Mouse (Mus musculus) left cerebral cortex, postnatal 10 days (tissue): ENCODE measurements around the gene Atp1a2. TPM values are rescaled to one million over a fixed set of nuclear protein-coding genes. Genes with fewer than 3 reads are reported as not detected.

ENCODE experiments used
- DNase-seq, 2 experiments: peaks; one replicate each; pipeline ENCODE4 v3.0.0; 2021 to 2022; ENCODE audit warnings: low spot score in 2 of 2, mixed read lengths in 1 of 2; ENCODE audit errors: extremely low spot score in 1 of 2
- intact Hi-C: fragments of 180-260 bp; cut with DNase I; formaldehyde crosslinking; loops from one replicate; pipeline ENCODE4 v1.15.1; 2025
- total RNA-seq, 2 experiments: library from RNA; stranded (reverse); gene quantifications; 2 replicates each; pipeline ENCODE4 v1.2.3; 2021

The Atp1a2 gene
- total RNA-seq, 2 experiments from 2014 or later: 393 to 413 TPM

DNA sequence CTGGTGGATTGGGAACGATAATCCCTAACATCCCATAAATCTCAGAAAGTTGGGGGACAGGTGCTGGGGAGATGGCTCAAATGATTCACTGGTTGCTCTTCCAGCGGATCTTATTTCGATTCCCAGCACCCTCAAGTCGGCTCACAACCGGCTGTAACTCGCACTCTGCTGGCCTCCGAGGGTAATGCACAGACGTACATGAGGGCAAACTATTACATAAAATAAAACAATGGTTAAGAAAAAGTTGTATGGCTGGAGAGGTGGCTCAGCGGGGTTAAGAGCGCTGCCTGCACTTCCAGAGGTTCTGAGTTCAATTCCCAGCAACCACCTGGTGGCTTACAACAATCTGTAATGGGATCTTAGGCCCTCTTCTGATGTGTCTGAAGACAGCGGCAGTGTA lies 28.8 kb upstream of the Atp1a2 start:
- no peak for DNase-seq
- intact Hi-C loops: loop anchor here (5.0 kb wide), 1 partner anchor 36 kb away; no protein-coding TSS in a partner anchor

DNA sequence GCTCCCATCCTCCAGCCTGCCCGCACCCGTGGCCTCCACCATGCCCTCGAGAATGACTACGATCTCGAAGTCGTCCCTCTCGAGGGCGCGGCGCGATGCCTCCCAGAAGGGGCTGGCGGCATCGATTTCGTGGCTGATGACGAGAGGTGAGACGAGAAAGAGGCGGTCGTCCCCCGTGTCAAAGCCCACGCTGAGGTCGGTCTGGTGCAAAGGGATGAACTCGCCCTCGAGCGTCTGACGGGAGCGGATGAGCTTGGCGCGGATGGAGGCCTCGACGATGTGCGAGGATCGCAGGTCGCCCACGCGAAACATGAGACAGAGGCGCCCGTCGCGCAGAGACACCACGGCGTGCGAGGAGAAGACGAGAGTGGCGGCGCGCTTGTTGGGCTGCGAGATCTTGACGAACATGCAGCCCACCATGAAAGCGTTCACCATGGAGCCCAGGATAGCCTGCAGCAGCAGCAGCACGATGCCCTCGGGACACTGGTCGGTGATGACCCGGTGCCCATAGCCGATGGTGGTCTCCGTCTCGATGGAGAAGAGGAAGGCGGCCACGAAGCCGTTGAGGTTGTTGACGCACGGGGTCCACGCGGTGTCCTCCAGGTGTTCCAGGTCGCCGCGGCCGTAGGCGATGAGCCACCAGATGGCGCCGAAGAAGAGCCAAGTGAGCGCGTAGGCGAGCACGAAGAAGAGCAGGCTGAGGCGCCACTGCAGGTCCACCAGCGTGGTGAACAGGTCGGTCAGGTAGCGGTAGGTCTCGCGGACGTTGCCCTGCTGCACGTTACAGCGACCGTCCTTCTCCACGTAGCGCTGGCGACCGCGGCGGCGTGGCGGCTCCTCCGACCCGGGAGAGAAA lies 28.0 kb upstream of the Atp1a2 start:
- DNase-seq: peak; percentile 56 to 82
- intact Hi-C loops: loop anchor here (5.0 kb wide), 1 partner anchor 36 kb away; no protein-coding TSS in a partner anchor

DNA sequence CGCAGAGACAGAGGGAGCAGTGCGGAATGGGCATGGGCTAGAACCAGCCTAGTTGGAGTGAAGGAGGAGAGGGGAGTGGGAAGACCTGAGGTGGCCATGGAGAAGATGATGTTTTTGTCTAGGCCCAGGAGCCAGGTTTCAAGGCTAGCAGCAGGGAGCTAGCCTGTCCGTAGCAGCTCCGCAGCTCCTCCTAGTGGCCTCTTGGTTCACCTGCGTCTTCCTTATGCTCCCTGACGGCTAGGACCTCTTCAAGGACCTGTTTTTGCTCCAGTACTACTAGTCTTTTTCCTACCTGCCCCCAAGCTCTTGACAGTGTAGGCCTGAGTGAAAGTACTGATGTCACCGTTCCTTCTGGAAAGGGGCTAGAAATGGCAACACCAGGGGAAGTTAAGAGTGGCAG lies 26.9 kb upstream of the Atp1a2 start:
- intact Hi-C loops: loop anchor here (5.0 kb wide), 1 partner anchor 38 kb away; no protein-coding TSS in a partner anchor
- DNase-seq: peak; percentile 73 to 82

DNA sequence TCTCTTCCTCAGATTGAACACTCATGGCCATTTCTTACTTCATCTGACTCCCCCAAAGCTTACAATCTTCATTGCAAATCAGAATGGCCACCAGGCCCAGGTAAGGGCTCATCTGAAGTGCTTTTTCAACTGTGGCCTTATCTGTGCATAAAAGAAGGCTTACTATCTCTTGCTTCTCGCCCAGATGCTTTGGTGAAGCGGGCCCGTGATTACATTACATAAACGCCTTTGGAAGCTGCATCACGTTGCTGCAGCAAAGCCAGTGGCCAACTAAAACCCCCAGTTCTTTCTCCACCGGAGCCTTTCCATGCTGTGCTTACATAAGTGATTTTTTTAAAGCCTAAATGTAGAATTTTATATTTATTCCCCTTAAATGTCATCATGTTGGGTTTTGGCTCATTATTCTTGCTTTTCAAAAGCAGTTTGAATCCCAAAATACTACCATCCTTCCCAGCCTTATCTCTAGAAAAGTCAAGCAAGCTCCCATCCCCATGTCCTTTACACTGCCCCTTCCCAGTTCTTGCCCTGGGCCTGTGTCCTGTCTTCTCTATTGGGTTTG lies 26.0 kb upstream of the Atp1a2 start:
- DNase-seq: peak; percentile 56 to 67
- intact Hi-C loops: no loop called here

DNA sequence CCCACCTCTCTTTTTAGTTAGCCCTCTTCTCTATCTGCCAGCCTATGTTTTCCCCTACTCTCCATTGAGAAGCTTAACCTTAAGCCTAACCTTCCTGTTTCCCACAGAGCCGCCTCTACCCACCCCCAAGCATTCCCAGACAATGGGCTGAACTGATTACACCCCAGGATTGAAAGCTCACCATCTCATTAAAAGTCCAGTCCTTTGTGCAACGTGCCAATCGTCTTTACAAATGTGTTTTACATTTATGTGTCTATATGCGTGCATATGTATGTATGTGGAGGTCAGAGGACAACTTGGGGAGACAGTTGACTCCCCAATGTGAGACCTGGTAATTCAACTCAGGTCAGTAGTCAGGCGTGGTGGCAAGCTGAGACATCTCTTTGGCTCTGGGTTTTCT lies 25.4 kb upstream of the Atp1a2 start:
- DNase-seq: no peak
- intact Hi-C loops: no loop called here

DNA sequence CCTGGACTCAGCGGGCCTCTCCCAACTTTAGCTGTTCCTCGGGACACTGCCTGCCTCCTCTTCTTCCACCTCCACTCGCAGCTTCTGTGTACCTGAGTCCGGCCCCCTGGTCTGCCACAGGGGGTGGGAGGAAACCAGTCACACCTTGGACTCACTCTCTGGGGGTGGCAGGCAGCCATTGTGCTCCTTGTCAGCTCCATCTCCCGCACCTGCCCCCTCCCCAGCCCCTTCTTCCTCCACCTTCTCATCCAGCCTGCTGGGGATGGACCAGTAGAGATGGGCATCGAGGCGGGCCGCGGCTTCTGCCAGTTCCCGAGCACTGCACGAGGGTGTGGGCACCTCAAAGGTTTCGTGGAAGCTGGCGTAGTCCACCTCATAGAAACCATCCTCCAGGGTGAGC lies 24.9 kb upstream of the Atp1a2 start:
- DNase-seq: peak in 1 of 2 experiments; percentile 43
- intact Hi-C loops: no loop called here

DNA sequence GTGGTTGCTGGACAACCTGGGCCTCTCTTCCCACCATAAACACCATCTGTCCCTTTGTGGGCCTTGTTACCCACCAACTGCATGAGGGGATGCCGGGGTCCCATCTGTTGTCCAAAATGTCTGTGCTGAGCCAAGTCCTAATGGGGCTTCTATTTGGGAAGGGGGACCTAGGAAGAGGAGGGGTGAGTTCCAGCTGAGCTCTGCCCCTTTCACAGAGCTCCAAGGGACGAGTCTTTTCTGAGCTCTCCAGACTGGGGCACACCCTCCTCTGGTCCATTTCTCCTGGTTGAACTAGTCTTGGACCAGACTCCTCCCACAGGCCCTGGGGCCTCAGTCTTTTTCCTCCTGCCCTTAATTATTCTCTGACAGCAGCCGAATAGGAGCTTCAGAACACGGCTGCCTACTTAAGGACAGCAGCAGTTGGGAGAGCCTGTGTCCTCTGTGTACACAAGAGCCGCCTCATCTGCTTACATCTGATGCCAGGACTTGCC lies 22.1 kb upstream of the Atp1a2 start:
- intact Hi-C loops: no loop called here
- peak in 1 of 2 experiments; percentile 29 for DNase-seq

DNA sequence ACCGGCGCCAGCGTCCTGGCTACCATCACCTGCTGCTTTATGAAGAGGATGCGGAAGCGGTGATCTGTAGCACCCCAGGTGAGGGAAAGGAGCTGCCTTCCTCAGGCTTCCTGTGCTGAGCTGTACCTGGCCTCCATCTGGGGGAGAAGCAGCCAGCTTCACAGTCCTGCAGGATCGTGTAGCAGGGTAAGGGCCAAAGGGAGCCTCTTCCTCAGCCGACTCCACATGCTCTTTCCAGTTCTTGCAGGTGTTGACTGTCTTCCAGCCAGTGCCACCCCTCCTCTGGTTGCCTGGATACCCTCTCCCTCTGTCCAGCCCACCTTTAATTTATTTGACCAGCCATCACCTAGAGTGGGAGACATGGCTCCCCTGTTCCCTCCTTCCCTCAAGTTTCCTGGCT lies 21.5 kb upstream of the Atp1a2 start:
- DNase-seq: no peak
- intact Hi-C loops: no loop called here

DNA sequence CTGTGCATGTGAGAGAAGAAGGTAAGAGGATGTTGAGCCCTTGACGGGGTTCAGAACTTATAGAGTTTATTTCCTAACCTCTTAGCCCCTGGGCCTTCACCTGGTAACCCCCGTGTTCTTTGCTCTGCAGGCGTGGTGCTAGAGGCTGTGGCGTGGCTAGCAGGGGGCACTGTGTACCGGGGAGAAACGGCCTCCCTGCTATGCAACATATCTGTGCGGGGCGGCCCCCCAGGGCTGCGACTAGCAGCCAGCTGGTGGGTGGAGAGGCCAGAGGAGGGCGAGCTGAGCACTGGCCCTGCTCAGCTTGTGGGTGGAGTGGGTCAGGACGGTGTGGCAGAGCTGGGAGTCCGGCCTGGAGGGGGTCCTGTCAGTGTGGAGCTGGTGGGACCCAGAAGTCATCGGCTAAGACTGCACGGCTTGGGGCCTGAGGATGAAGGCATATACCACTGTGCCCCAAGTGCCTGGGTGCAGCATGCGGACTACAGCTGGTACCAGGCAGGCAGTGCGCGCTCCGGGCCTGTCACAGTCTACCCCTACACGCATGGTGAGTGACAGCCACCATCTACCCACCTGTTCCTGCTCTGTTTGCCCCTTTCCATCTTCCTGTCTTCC lies 20.7 kb upstream of the Atp1a2 start:
- intact Hi-C loops: no loop called here
- DNase-seq: peak in 1 of 2 experiments; percentile 44

DNA sequence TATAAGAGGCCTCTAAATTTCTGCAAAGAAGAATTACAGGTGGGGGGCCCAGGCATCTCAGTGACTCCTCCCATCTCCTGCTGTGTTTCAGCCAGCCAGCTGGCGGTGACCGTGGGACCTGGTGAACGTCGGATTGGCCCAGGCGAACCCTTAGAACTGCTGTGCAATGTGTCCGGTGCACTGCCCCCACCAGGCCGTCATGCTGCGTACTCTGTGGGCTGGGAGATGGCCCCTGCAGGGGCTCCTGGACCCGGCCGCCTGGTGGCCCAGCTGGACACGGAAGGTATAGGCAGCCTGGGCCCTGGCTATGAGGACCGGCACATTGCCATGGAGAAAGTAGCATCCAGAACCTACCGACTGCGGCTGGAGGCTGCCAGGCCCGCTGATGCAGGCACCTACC lies 20.1 kb upstream of the Atp1a2 start:
- peak in 1 of 2 experiments; percentile 45 for DNase-seq
- intact Hi-C loops: no loop called here

DNA sequence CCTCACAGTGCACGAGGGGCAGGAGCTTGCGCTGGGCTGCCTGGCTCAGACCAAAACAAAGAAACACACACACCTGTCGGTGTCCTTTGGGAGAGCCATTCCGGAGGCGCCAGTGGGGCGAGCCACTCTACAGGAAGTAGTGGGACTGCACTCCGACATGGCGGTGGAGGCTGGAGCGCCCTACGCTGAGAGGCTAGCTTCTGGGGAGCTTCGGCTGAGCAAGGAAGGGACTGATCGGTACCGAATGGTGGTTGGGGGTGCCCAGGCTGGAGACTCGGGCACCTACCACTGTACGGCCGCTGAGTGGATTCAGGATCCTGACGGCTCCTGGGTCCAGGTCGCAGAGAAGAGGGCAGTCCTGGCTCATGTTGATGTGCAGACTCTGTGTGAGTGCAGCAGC lies 19.6 kb upstream of the Atp1a2 start:
- intact Hi-C loops: no loop called here
- peak in 1 of 2 experiments; percentile 38 for DNase-seq

DNA sequence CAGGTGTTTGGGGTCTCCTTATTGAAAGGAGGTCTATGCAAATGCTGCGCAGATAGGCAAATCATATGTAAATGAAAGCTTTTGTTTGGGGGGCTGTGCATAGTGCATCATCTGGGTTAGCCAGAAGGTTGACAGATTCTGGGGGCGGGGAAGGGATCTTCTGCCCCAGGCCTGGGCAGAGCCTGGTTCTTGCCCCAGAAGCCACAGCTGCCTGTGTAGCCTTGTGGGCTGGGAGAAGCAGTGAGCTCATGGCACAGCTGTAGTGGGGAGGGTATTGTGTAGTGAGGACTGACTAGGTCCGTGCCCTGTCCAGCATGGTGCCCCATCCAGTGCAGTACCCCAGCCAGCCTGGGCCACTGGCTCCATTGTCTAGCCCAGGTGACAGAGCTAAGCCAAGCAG lies 17.0 kb upstream of the Atp1a2 start:
- intact Hi-C loops: loop anchor here (5.0 kb wide), 2 partner anchors 153 to 268 kb away; no protein-coding TSS in a partner anchor
- DNase-seq: peak; percentile 9 to 44

DNA sequence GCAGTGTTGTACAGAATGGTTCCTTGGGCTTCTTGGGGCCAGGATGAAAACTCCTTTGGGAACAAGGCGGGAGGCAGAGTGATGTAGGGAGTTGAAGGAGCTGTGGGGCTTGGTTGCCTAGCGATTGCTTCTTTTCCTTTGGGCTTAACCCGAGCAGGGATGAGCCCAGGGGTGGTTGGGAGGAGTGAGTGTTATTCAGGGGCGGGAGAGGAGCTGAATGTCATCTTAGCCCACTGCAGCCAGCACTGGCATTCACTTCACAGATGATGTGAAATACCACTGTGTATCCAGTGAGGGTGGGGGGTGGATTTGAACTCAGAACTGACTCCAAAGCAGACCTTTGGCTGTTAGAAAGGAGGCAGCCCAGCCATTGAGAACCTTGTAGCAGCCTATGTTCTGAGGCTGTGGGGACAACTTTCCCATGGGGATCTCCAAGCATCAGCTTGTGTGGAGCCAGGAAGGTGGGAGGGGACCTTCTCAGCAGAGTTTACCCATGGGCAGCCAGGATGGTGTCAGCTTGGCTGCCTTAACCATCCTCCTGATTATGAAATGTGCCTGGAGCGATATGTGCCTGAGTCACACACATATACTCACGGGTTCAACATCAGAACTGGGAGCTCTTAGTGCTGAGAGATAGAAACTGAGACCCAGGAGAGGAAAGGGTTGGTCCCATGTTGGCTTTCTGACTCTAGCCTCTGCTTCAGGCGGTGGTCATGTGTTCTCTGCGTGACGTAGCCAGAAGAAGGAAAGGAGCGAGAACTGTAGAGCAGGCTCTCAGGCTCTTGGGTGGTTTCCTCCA lies 15.9 kb upstream of the Atp1a2 start:
- peak; percentile 19 to 47 for DNase-seq
- intact Hi-C loops: loop anchor here (5.0 kb wide), 2 partner anchors 152 to 267 kb away; no protein-coding TSS in a partner anchor

DNA sequence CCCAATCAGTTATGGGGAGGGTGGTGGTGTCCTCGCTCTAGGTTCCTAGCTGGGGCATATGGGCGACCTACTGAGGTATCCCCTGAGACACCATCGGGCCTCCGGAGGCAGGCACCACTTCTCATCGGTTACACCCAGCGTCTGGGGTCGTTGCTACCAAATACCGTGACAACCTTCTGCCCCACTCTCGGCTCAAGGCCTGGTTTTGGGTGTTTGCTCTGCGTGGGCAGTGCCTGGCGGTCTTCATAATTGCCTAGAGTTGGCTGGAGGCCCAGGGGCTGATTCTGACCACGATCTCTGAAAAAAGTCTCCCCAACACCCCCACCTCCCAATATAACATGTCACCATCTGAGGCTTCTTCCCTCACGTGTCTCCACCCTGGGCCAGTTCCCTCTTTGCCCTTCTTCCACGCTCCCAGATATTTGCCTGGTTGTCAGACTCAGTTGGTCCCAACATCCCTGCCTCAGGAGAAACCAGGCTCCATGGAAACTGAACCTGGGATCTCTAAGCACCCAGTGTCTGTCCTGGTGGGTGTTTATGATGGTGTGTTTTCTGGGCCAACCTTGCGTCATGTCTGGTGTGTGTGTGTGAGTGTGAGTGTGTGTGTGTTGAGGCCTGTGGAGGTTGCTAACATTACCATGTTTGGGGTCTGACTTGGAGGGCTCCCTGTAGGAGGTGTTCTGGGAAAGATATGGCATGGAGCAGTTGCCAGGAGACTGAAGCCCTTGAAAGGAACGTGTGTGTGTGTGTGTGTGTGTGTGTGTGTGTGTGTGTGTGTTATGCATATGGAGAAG lies 15.1 kb upstream of the Atp1a2 start:
- DNase-seq: peak; percentile 62 to 73

DNA sequence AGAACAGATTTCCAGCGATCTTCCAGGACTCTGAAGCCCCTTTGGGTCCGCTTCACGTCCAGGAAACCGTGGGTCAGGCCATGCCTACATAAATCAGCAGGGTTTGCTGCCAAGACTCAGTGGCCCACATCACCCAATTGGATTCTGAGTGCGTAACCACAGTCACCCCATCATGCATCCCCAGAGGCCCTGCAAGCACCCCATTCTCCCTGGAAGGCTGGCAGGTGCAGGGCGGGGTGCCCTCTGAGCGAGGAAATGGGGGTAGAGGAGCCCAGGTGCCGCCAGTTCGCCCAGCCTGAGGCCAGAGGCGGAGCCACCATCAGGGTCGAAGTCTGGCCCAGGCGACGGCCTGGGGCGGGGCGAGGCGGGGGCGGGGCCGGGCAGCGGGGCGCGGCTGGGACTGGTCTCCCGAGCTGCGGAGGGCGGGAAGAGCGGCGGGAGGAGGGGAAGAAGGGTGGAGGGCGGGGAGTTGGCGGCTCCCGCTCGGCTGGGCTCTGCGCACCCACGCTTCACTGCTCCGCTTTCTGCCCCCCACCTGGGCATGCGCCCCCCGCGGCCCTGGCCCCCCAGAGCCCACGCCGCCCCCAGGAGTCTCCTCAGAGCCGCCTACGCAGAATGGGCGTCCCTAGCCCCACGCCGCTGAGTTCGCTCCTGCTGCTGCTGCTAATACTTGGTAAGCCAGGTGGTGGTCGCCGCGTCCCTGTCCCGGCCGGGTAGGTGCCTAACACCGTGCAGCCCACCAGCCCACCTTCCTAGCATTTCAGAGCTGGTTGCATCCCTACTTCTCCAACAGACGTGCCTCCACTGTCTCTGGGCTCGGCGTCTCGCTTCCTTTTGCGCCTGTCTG lies 14.3 kb upstream of the Atp1a2 start:
- peak; percentile 61 to 93 for DNase-seq
- intact Hi-C loops: loop anchor here (1.0 to 5.0 kb wide), 5 partner anchors 105 to 265 kb away; partner anchors contain the start of genes Dcaf8 and Pea15a

More for the DNA sequence above, 15.1 kb upstream of the Atp1a2 start:
- intact Hi-C loops: loop anchor here (5.0 kb wide), 2 partner anchors 151 to 266 kb away; no protein-coding TSS in a partner anchor

DNA sequence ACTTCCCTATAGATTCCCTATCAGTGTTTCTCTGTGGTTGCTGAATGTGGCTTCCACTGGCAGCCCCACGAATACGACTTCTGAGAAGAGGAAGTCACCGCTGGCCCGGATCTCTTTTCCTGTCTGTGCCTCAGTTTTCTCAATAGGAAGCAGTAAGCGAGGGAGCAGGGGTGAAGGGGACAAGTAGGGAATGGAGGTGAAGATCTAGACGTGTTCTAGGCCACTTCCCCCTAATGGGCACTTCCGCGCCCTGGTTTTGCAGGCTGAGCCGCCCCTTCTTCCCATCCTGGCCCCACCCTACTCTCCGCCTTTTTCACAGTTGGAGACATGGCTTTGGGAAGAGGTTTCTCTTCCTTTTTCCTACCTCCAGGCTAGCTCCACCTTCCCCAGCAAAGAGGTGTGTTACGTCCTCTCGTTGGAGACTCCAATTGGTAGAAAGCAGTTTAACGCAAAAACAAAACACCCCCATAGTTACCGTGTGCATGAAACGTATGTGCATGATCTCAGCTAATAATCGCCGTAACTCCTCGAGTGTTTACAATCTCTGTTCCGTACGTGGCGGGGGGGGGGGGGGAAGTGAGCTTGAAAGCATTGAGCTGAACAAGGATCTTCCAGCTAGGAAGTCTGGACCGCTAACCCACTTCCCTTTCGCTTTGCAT lies 13.5 kb upstream of the Atp1a2 start:
- peak; percentile 48 to 87 for DNase-seq
- intact Hi-C loops: loop anchor here (1.0 to 5.0 kb wide), 5 partner anchors 105 to 264 kb away; partner anchors contain the start of genes Dcaf8 and Pea15a
